Mouse (Mus musculus) thymus, postnatal 10 days (tissue): Measurements from ENCODE around the gene Rabep1.

Source experiments
- DNase-seq, 2 experiments: peaks; one replicate each; pipeline ENCODE4 v3.0.0; 2021; ENCODE audit warnings: low spot score in 2 of 2

Gene Rabep1

GRCm38 (mm10) chr11:70844559-70845456 is at the start of gene Rabep1:
TSS of gene Rabep1 (plus strand) at chr11:70844778.
- DNase-seq, result peak; percentile 93 to 98

GRCm38 (mm10) chr11:70802208-70802864 is 42.2 kb upstream of the Rabep1 start:
- DNase-seq, result no peak

- DNase-seq, result no peak
Observed at GRCm38 (mm10) chr11:70802865-70803261, 41.7 kb upstream of the Rabep1 start.

- no peak for DNase-seq
Observed at GRCm38 (mm10) chr11:70803711-70804200, 40.8 kb upstream of the Rabep1 start.

GRCm38 (mm10) chr11:70804395-70804794 is 40.2 kb upstream of the Rabep1 start:
- DNase-seq, result no peak

GRCm38 (mm10) chr11:70805641-70806175 is 38.9 kb upstream of the Rabep1 start:
- no peak for DNase-seq

GRCm38 (mm10) chr11:70806697-70807096 is 37.9 kb upstream of the Rabep1 start:
- no peak for DNase-seq

GRCm38 (mm10) chr11:70807630-70808029 is 36.9 kb upstream of the Rabep1 start:
- no peak for DNase-seq

- no peak for DNase-seq
Observed at GRCm38 (mm10) chr11:70808101-70808500, 36.5 kb upstream of the Rabep1 start.

- no peak for DNase-seq
Observed at GRCm38 (mm10) chr11:70809011-70809410, 35.6 kb upstream of the Rabep1 start.

- no peak for DNase-seq
Observed at GRCm38 (mm10) chr11:70811041-70811440, 33.5 kb upstream of the Rabep1 start.

GRCm38 (mm10) chr11:70811471-70812240 is 32.9 kb upstream of the Rabep1 start:
- no peak for DNase-seq

GRCm38 (mm10) chr11:70812365-70812764 is 32.2 kb upstream of the Rabep1 start, which contains the start of gene Scimp:
TSS of gene Scimp (minus strand) at chr11:70812586.
- no peak for DNase-seq

- DNase-seq, result no peak
Observed at GRCm38 (mm10) chr11:70815071-70815470, 29.5 kb upstream of the Rabep1 start.

GRCm38 (mm10) chr11:70815498-70816078 is 29.0 kb upstream of the Rabep1 start:
- peak; percentile 23 to 66 for DNase-seq

GRCm38 (mm10) chr11:70816770-70817169 is 27.8 kb upstream of the Rabep1 start:
- no peak for DNase-seq

GRCm38 (mm10) chr11:70820120-70820519 is 24.5 kb upstream of the Rabep1 start:
- DNase-seq, result no peak

- no peak for DNase-seq
Observed at GRCm38 (mm10) chr11:70821728-70822591, 22.6 kb upstream of the Rabep1 start.

GRCm38 (mm10) chr11:70826207-70826606 is 18.4 kb upstream of the Rabep1 start:
- peak in 1 of 2 experiments; percentile 30 for DNase-seq

- DNase-seq, result no peak
Observed at GRCm38 (mm10) chr11:70828975-70829615, 15.5 kb upstream of the Rabep1 start.
